Mouse (Mus musculus): ENCODE data around the gene Vamp5.

Vamp5 gene

DNA sequence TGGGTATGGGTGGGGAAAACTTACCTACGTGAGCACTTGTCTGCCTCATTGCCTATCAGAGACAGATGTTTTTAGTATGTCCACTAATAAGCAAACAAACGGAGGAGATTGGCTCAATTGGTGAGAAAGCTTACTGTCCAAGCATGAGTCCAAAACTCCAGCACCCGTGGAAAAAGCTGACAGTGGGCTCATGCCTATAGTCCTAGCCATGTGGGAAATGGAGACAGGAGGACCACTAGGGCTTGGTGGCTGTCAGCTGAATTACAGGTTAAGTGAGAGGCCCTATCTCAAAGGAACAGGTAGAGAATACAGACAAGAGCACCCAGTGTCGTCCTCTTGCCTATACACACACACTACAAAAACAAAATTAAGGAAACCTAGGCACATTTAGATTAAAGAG, 34.0 kb downstream of the Vamp5 start:
- in situ Hi-C loops (cut with MboI), result no loop called here

DNA sequence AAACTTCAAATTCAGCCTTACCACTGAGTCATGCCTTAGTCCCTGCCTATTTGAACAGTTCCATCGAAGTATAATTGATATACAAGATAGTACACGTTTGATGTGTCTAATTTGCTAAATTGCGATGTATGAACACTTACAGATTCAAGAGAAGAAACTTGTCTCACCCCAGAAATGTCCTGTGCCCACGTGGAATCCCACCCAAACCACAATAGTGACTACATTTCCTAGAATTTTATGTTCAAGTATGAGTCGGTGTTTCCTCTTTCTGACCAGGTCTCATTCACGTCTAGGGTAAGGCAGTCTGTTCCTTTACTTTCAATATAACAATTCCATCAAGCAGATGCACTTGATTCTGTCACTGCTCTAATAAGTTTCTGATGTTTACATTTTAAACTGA, 34.6 kb downstream of the Vamp5 start:
- in situ Hi-C loops (cut with MboI), result no loop called here

DNA sequence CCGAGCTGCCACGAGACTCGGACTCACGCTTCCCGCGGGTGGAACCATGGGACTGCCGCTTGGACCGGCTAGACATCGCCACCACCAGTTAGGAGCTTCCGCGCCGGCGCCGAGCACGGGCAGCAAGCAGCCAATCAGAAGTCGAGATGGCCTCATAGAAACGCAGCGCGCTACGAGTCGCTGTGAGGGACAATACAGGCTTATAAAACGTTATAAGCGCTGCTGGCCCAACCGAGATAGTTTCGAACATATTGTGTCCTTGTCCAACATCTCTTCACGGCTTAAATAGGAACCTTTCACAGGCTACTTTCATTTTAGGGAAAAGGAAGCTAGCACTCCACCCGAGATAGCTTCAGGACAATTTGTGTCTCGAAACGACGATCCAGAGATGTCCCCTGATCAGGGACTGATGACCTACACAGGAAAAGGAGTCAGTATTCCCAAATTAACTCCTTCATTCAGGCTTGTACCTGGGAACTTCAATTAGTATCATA, 35.1 kb downstream of the Vamp5 start, which contains the start of gene Usp39:
Usp39 (minus strand) TSS at position 111 of the 494 bp plus-strand sequence.
- in situ Hi-C loops (cut with MboI), result no loop called here

DNA sequence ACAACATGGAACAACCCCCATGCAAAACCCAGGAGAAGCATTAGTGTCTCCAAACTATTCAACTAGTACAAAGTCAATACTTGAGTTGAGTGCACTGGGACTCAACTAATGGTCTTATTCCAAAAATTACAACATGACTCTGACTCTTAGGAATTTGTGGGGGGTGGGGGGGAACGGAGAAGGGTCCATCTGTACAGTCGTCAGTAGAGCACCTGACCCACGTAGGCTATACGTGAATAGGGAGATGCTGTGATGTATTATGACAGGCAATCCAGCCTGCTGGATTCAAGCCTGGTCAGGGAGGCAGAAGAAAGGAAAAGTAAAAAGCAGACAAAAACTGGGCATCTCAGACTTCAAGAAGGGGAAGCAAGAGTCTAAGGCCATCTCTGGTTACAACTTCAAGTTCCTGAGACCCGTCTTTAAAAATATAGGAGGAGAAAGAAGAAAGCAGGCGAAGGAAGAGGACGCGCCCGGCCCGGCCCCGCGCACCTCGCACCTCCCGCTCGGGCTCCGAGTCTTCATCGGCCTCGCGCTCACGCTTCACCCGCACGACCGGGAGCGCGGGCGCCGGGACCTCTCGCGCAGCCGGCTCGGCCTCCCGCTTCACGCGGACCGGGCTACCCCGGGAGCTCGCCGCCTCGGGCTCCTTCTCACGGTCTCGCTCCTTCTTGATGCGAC, 35.7 kb downstream of the Vamp5 start:
- in situ Hi-C loops (cut with MboI), result no loop called here

DNA sequence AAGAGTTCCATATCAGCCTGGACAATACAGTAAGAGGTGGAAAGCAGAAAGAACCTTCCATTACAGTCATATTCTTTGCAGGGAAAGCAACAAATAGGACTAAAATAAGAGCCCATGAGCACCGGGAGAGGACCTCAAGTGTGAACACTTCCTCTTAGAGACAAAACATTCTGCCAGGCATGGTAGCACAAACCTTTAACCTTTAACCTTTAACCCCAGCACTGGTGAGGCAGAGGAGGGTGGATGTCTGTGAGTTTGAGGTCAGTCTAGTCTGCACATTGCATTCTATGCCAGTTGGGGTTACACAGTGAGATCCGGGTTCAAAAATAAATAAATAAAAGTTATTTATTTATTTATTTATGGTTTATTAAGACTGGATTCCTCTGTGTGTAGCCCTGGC, 39.8 kb downstream of the Vamp5 start:
- in situ Hi-C loops (cut with MboI), result no loop called here

DNA sequence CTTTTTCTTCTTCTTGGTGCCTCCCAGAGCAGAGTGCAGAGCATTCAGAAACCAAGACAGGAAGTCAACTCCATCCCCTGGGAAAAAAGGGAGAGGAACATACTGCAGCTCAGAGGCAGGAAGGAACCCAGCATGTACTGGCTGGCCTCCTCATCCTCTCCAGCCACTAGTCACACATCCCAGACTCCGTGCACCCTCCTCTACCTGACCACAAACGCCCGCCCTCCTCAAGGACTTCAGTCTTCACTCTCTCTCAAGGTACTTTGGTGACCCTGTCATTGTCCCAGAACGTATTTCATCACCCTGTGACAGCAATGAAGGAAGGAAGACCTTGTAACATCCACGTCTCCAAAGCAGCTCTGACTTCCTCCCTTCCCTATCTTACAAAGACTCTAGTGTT, 47.2 kb downstream of the Vamp5 start:
- in situ Hi-C loops (cut with MboI), result no loop called here

DNA sequence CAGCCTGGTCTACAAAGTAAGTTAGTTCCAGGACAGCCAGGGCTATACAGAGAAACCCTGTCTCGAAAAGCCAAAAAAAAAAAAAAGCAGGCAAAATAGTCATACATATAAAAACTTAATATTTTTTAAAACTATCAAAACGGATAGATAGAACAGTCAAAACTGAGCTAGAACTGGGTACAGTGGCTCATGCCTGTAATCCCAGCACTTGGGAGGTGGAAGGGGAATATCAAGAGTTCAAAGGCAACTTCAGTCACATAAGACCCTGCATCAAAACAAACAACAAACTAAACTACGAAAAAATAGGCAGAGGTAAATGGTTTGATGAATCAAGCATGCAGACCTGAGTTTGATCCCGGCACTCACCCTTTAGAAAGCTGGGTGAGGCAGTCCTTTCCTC, 50.1 kb downstream of the Vamp5 start:
- in situ Hi-C loops (cut with MboI), result no loop called here

DNA sequence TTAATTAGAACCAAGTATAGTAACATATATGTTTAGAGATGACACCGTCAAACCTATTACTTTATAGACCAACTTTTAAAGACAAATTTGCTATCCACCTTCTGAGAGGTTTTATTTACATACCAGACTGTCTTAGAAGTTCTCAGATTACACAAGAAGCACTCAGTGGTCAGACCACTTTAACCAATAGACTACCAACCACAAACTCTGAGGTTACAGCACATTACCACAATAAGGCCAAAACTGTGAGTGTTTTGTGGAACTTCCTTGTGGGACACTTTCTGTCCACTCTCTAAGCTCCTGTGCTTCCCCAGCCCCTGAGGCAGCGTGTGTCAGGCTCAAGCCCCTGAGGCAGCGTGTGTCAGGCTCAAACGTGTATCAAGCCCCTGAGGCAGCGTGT, 51.2 kb downstream of the Vamp5 start:
- in situ Hi-C loops (cut with MboI), result no loop called here

DNA sequence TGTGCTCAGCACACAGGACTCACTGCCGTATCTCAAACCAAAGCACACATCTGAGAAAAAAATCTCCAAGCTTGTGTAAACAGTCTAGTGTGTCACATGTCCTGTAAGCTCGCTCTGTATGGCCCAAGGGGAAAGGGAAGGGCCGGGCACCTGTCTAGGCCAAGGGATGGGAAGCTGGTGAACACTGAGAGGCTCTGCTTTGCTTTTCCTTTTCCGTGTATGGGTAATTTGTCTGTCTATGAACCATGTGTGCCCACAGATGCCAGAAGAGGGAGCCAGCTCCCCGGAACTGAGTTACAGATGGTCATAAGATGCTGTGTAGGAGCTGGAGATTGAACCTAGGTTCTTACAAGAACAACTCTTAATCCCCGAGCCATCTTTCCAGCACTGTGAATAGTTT, 54.0 kb downstream of the Vamp5 start:
- in situ Hi-C loops (cut with MboI), result no loop called here

DNA sequence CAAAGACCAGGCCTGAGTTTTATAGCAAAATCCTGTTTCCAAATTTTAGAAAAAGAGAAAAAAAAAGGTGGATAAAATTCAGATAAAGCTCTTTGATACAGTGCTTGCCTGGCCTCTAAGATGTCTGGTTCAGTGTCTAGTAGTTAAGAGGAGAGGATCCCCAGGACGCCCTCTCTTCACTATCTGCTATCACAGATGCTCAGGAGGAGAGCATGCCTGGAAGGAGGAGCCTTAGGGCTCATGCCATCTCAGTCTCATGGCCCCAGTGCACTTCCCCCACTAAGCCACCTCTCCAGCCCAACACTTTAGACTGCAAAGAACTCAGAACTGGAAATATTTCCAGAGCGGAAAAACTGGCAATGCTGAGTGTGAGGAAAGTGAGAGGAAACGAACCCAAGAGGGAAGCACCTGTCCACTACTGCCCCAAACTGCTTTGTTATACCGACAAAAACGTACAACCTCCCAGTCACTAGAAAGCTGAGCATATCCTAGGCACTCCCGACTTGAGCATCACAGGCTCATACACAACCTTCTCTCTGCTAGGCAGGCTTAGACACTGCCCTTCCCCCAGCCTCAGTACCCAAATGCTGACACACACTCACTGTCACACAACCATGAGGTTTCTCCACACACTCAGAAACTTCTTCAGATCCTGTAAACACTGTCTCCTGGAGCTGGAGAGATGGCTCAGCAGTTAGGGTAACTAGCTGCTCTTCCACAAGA, 56.3 kb downstream of the Vamp5 start:
- in situ Hi-C loops (cut with MboI), result no loop called here

DNA sequence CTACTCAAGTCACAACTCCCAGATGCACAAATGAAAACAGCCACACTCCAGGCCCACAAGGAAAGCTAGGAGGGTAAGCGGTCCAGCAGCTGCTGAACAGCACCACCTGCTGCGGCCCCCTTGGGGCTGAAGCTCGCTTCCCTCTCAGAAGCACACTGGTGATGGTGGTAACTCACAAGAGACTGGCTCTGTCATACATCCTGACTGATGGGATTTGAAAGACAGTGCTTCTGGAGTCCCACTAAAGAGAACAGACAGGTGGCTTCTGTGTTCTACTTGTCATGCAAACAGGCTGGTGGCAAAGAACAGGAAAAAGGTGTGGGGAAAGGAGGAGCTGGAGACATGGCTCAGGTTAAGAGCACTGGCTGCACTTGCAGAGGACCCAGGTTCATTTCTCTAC, 57.3 kb downstream of the Vamp5 start:
- in situ Hi-C loops (cut with MboI), result no loop called here

DNA sequence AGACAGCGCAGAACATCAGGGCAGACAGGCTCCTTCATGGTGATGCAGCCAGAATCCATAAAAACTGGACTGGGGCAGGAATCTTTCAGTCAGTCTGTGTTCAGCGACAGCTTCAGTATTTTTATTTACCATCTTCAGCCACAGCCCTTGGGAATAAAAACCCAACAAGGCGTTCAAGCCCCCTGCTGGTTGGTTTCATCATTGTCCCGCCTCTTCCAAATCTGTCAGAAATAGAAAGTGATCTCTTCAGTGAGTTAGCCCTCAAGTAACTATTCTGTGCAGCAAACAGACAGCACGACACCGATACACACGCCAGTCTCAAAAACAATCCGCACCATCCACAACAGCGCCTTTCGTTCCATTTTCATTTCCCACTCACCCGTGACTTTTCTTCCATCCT, 61.2 kb downstream of the Vamp5 start:
- in situ Hi-C loops (cut with MboI), result no loop called here
